Mouse (Mus musculus) CH12.LX (cell line): ENCODE results near the gene Ccdc115. TPM values are rescaled to one million over a fixed set of nuclear protein-coding genes. Genes with fewer than 3 reads are reported as not detected.

Source experiments
- DNase-seq: peaks from one replicate; pipeline ENCODE4 v3.0.0-alpha.2; 2013; ENCODE audit errors: extremely low read depth
- H3K27ac ChIP-seq: 2 replicates; pipeline ENCODE4 v1.5.1; 2012; ENCODE audit warnings: low read depth, mild to moderate bottlenecking, control low read depth, moderate library complexity; ENCODE audit not compliant: insufficient read depth
- H3K27me3 ChIP-seq: replicated peaks from 2 replicates; pipeline ENCODE3; 2012; ENCODE audit warnings: inconsistent platforms
- H3K36me3 ChIP-seq, 2 experiments: replicated peaks in 1 of 2; 2 replicates each; pipeline versions ENCODE3 to v1.6.1; 2012; ENCODE audit warnings: inconsistent platforms in 1 of 2, low read length in 1 of 2, mild to moderate bottlenecking in 1 of 2, mixed read lengths in 1 of 2, moderate library complexity in 1 of 2; ENCODE audit not compliant: control insufficient read depth in 1 of 2, insufficient read depth in 1 of 2
- H3K4me1 ChIP-seq, 2 experiments: 2 replicates each; pipeline ENCODE4 v1.6.1; 2012; ENCODE audit warnings: inconsistent platforms in 1 of 2, moderate library complexity in 1 of 2; ENCODE audit not compliant: insufficient read depth in 2 of 2, control insufficient read depth in 1 of 2
- H3K4me2 ChIP-seq: 2 replicates; pipeline ENCODE4 v1.6.1; 2012; ENCODE audit warnings: low read depth, mild to moderate bottlenecking, control low read depth; ENCODE audit not compliant: poor library complexity, insufficient read depth, severe bottlenecking
- H3K4me3 ChIP-seq, 3 experiments: fragments of 150-350 bp in 1 of 3; sonication (generic) in 1 of 3; replicated peaks in 1 of 3; 2 replicates each; pipeline versions ENCODE3 to v1.5.1; 2011 to 2012; ENCODE audit warnings: low read depth in 2 of 3, low read length in 2 of 3, mild to moderate bottlenecking in 2 of 3, moderate library complexity in 2 of 3, control low read depth in 1 of 3, improper control_type of control experiment in 1 of 3, inconsistent platforms in 1 of 3, mixed read lengths in 1 of 3; ENCODE audit not compliant: poor library complexity in 1 of 3
- H3K79me2 ChIP-seq: replicated peaks from 2 replicates; pipeline ENCODE4 v1.6.1; 2012; ENCODE audit warnings: mild to moderate bottlenecking, moderate library complexity; ENCODE audit not compliant: control insufficient read depth, poor library complexity, insufficient read depth, severe bottlenecking; ENCODE audit errors: extremely low read depth
- H3K9ac ChIP-seq: 2 replicates; pipeline ENCODE4 v1.6.1; 2012; ENCODE audit warnings: low read depth, mild to moderate bottlenecking, control low read depth, moderate library complexity; ENCODE audit not compliant: insufficient read depth
- H3K9me3 ChIP-seq: replicated peaks from 2 replicates; pipeline ENCODE3; 2012; ENCODE audit warnings: low read length, inconsistent platforms, mixed read lengths
- CHD2 ChIP-seq: IDR thresholded peaks from 2 replicates; pipeline ENCODE4 v1.6.1; 2011; ENCODE audit warnings: low read length, improper control_type of control experiment
- CTCF ChIP-seq, 2 experiments: IDR thresholded peaks in 1 of 2; conservative IDR thresholded peaks in 1 of 2; 2 replicates each; pipeline ENCODE4 v1.5.1; 2011 to 2012; ENCODE audit warnings: low read depth in 2 of 2, low read length in 2 of 2, improper control_type of control experiment in 1 of 2, inconsistent platforms in 1 of 2, mild to moderate bottlenecking in 1 of 2, moderate library complexity in 1 of 2
- ELF1 ChIP-seq: IDR thresholded peaks from 2 replicates; pipeline ENCODE4 v1.6.1; 2014; ENCODE audit warnings: low read depth, mild to moderate bottlenecking, inconsistent platforms, low read length, improper control_type of control experiment
- EP300 ChIP-seq: IDR thresholded peaks from 2 replicates; pipeline ENCODE4 v1.6.1; 2011; ENCODE audit warnings: low read length, improper control_type of control experiment
- ETS1 ChIP-seq: conservative IDR thresholded peaks from 2 replicates; pipeline ENCODE4 v1.6.1; 2012; ENCODE audit warnings: low read depth, mild to moderate bottlenecking, inconsistent platforms, low read length, improper control_type of control experiment, moderate library complexity
- GABPA ChIP-seq: IDR thresholded peaks from 2 replicates; pipeline ENCODE4 v1.6.1; 2012; ENCODE audit warnings: low read depth, low read length, improper control_type of control experiment, inconsistent platforms; ENCODE audit not compliant: insufficient replicate concordance
- HCFC1 ChIP-seq: IDR thresholded peaks from 2 replicates; pipeline ENCODE4 v1.6.1; 2012; ENCODE audit warnings: low read depth, mild to moderate bottlenecking, inconsistent platforms, low read length, improper control_type of control experiment
- MAFK ChIP-seq: IDR thresholded peaks from 2 replicates; pipeline ENCODE4 v1.6.1; 2011; ENCODE audit warnings: low read length, improper control_type of control experiment; ENCODE audit not compliant: insufficient replicate concordance
- MEF2A ChIP-seq: IDR thresholded peaks from 2 replicates; pipeline ENCODE4 v1.6.1; 2014; ENCODE audit warnings: low read depth, mild to moderate bottlenecking, inconsistent platforms, low read length, improper control_type of control experiment, borderline replicate concordance
- MXI1 ChIP-seq: IDR thresholded peaks from 2 replicates; pipeline ENCODE4 v1.6.1; 2011; ENCODE audit warnings: mild to moderate bottlenecking, low read depth, low read length, improper control_type of control experiment
- MYC ChIP-seq: IDR thresholded peaks from 2 replicates; pipeline ENCODE4 v1.6.1; 2011; ENCODE audit warnings: low read depth, mild to moderate bottlenecking, improper control_type of control experiment, low read length
- NRF1 ChIP-seq: IDR thresholded peaks from 2 replicates; pipeline ENCODE4 v1.6.1; 2014; ENCODE audit warnings: low read depth, mild to moderate bottlenecking, inconsistent platforms, low read length, improper control_type of control experiment, moderate library complexity
- POLR2AphosphoS2 ChIP-seq: IDR thresholded peaks from 2 replicates; pipeline ENCODE4 v1.6.1; 2011; ENCODE audit warnings: low read depth, low read length, improper control_type of control experiment
- SMC3 ChIP-seq: IDR thresholded peaks from 2 replicates; pipeline ENCODE4 v1.6.1; 2011; ENCODE audit warnings: low read depth, low read length, improper control_type of control experiment
- TBP ChIP-seq: conservative IDR thresholded peaks from 2 replicates; pipeline ENCODE4 v1.6.1; 2011; ENCODE audit warnings: low read depth, low read length, improper control_type of control experiment
- UBTF ChIP-seq: IDR thresholded peaks from 2 replicates; pipeline ENCODE4 v1.6.1; 2012; ENCODE audit warnings: low read depth, mild to moderate bottlenecking, inconsistent platforms, low read length, improper control_type of control experiment, moderate library complexity
- USF2 ChIP-seq: conservative IDR thresholded peaks from 2 replicates; pipeline ENCODE4 v1.6.1; 2011; ENCODE audit warnings: low read depth, low read length, improper control_type of control experiment
- ZKSCAN1 ChIP-seq: IDR thresholded peaks from 2 replicates; pipeline ENCODE4 v1.6.1; 2012; ENCODE audit warnings: low read depth, inconsistent platforms, low read length, improper control_type of control experiment, borderline replicate concordance
- dilution Hi-C: fragments of 300-500 bp; cut with MboI; formaldehyde crosslinking; loops from 2 replicates; pipeline ENCODE4 v1.14.3; 2020; ENCODE audit warnings: low sequenced_read_pairs; ENCODE audit not compliant: extremely low pct_unique_long_range_greater_than_20kb, extremely low pct_ligation_motif_present
- in situ Hi-C: fragments of 300-500 bp; cut with MboI; formaldehyde crosslinking; loops from 3 replicates; pipeline ENCODE4 v1.14.3; 2019; ENCODE audit warnings: low sequenced_read_pairs, low pct_ligation_motif_present, low pct_unique_long_range_greater_than_20kb, mixed read lengths
- polyA plus RNA-seq: library from polyadenylated mRNA; unstranded; fragments of >175 nt; gene quantifications from 2 replicates; pipeline ENCODE4 v1.2.1, GENCODE M21; 2012; ENCODE audit warnings: low read depth; ENCODE audit not compliant: insufficient read length
- total RNA-seq, 2 experiments: library from RNA; depleted of rRNA; stranded (reverse); fragments of 300-350 nt in 1 of 2; fragments of >200 nt in 1 of 2; gene quantifications; 2 replicates each; pipeline ENCODE4 v1.2.3; 2012 to 2014

Gene Ccdc115
- total and polyA plus RNA-seq, 3 experiments = 66.5 to 98.8 (median 96.3) TPM

DNA sequence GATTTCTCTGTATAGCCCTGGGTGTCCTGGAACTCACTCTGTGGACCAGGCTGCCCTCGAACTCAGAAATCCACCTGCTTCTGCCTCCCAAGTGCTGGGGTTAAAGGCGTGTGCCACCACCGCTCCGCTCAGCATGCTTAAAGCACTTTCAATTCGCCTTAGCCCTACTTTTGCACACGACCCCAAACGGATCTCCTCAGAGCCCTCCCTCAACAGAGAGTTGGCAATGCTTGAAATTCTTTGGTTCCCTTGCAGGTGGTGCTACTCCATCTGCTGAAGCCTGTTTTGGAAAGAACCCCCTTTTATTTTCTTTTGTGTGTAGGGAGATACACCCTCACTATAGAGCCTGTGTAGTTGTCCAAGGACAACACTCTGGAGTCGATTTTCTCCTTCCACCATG is 19.0 kb upstream of the Ccdc115 start:
- dilution Hi-C loops = no loop called here
- in situ Hi-C loops = no loop called here
- Histone ChIP-seq H3K9me3 (no peaks in the 10 kb centered on the region), H3K27me3 (peaks cover 16% of the 10 kb centered on the region), H3K36me3 (no peaks in the 10 kb centered on the region), H3K4me2 (peak overlapping the region; percentile 88), H3K4me1 (peaks cover 8 to 30% of the 10 kb centered on the region in 2 experiments), H3K79me2 (no peaks in the 10 kb centered on the region), H3K9ac (no peak overlapping the region), H3K27ac (no peak overlapping the region), H3K4me3 (no peak overlapping the region)
- TF ChIP-seq UBTF = no peak
- no peak for TF ChIP-seq MAFK
- DNase-seq = no peak

DNA sequence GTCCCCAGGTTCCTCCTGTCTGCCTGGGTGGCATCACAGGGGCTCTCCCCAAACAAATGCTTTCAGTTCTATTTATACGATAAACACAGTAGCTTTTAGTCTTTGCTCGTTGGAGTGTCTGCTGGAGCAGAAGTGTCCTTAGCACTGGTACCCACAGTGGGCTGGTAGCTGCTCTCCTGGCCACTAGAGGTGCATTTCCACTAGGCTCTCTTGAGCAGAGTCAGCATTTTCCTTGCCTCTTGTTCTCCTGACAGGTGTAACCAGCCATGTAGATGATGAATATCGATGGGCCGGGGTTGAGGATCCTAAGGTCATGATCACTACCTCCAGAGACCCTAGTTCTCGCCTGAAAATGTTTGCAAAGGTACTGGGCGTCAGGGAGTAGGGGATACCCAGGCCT is 3.7 kb upstream of the Ccdc115 start:
- Histone ChIP-seq H3K27me3 (no peaks in the 10 kb centered on the region), H3K79me2 (peaks cover 26% of the 10 kb centered on the region)
- no peak for TF ChIP-seq ETS1
- peak; percentile 67; the same call in 1 of the 2 replicates for TF ChIP-seq MAFK
- TF ChIP-seq, all 38 proteins: peak for 1
- no peak overlapping the region for H3K27ac ChIP-seq
- dilution Hi-C loops (no loop called here), in situ Hi-C loops (no loop called here)
- no peak for DNase-seq
- H3K4me3 ChIP-seq = no peak overlapping the region
- H3K4me2 ChIP-seq = no peak overlapping the region
- no peak overlapping the region for H3K9ac ChIP-seq
- H3K9me3 ChIP-seq = no peaks in the 10 kb centered on the region
- peaks cover 42 to 70% of the 10 kb centered on the region in 2 experiments for H3K36me3 ChIP-seq
- H3K4me1 ChIP-seq = peaks cover 0 to 23% of the 10 kb centered on the region in 2 experiments; a peak in 3 of 4 replicates

DNA sequence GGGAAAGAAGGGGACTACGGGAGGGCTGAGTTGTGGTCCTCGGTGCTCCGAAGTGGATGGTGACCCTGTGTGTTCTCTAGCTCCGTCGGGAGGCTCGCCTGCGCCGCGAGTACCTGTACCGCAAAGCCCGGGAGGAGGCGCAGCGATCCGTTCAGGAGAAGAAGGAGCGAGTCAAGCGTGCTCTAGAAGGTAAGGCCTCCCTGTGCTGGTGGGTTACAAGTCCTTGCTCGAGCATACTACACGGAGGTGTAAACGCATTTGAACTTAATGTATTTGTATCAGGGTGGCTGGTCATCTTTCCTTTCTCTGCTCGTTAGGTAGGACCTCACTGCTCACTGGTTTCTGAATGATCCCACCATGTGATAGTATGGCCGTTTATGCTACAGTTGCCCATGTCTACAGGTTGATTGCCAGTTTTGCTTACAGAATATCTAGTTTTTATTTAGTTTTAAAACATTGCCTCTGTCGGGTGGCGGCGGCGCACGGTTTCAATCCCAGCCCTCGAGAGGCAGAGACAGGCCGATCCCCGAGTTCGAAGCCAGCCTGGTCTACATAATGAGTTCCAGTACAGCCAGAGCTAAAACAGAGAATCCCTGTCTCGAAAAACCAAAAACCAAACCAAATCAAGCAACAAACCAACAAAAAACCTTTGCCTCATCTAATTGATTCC is 624 bp upstream of the Ccdc115 start:
- dilution Hi-C loops = no loop called here
- Histone ChIP-seq H3K4me1 (peaks cover 0 to 43% of the 10 kb centered on the region in 2 experiments), H3K9ac (peak overlapping the region; percentile 72), H3K27me3 (no peaks in the 10 kb centered on the region), H3K27ac (peak overlapping the region; percentile 45), H3K9me3 (no peaks in the 10 kb centered on the region), H3K79me2 (peaks cover 26% of the 10 kb centered on the region), H3K36me3 (peaks cover 41 to 47% of the 10 kb centered on the region in 2 experiments), H3K4me2 (peak overlapping the region; percentile 58), H3K4me3 (peak overlapping the region; percentile 82 to 90 (median 86))
- no peak for DNase-seq
- in situ Hi-C loops = no loop called here
- TF ChIP-seq ELF1 = no peak
- no peak for TF ChIP-seq NRF1
- peak; percentile 32; the same call in 1 of the 2 replicates for TF ChIP-seq SMC3
- TF ChIP-seq HCFC1 = no peak
- no peak for TF ChIP-seq TBP
- TF ChIP-seq USF2 = no peak
- TF ChIP-seq MYC = peak; percentile 83; the same call in 1 of the 2 replicates
- TF ChIP-seq MEF2A = peak; percentile 43
- TF ChIP-seq EP300 = peak; percentile 37; the same call in 1 of the 2 replicates
- TF ChIP-seq POLR2AphosphoS2 = no peak
- TF ChIP-seq ZKSCAN1 = no peak
- peak; percentile 33; the same call in 1 of the 2 replicates for TF ChIP-seq MXI1
- TF ChIP-seq UBTF = 0 out of 2 replicates have a peak, but pooled peaks have one; percentile 68
- TF ChIP-seq GABPA = no peak
- peak in 1 of 2 experiments; percentile 45; a peak in 2 of 4 replicates for TF ChIP-seq CTCF (conservative IDR thresholded peaks at IDR 0.05 in 1 of 2, IDR thresholded peaks at IDR 0.05 in 1 of 2; ENCODE audit: low read depth in 2 of 2, low read length in 2 of 2)
- no peak for TF ChIP-seq CHD2
